In genomic region chr19:37531200-37531845, GRCm38 (mm10) we compare ENCODE assay signal across 9 mouse cellular contexts. TPM values are rescaled to one million over a fixed set of nuclear protein-coding genes. Genes with fewer than 3 reads are reported as not detected.
DNase-seq lines count a peak whose midpoint lies in the region; ATAC-seq and TF ChIP-seq lines count a peak whose summit lies in the region.
"Had no signal": no experiment of that assay in that cellular context is flagged by ENCODE, and none has a peak within 500 bp of the region (broad histone marks: within the 10 kb centered on the region; RNA-seq: fewer than 3 reads in every experiment).

No protein-coding gene starts in this region.

- H3K4me2 ChIP-seq in heart, postnatal 0 days (ENCODE audit: low read depth, low read length): no peak overlapping the region
- H3K4me2 ChIP-seq in heart, embryonic 12.5 days: no peak overlapping the region
- H3K4me2 ChIP-seq in kidney, embryonic 15.5 days: no peak overlapping the region
- H3K4me2 ChIP-seq: hindbrain, embryonic 15.5 days had no signal

- H3K9me3 ChIP-seq in heart, postnatal 0 days (replicated peaks; ENCODE audit: control insufficient read depth, low read length): no peaks in the 10 kb centered on the region
- H3K9me3 ChIP-seq in heart, embryonic 12.5 days (replicated peaks): 0 out of 2 replicates have a peak, but pooled peaks cover 2% of the 10 kb centered on the region
- H3K9me3 ChIP-seq in kidney, embryonic 15.5 days (replicated peaks): no peaks in the 10 kb centered on the region
- H3K9me3 ChIP-seq: hindbrain, embryonic 15.5 days had no signal

- TF ChIP-seq CTCF in heart, postnatal 0 days (IDR thresholded peaks at IDR 0.05; ENCODE audit: low read depth): peak; percentile 33; the same call in 1 of the 2 replicates
- peak; percentile 49; the same call in 1 of the 2 replicates for TF ChIP-seq CTCF in testis, adult 2 months (IDR thresholded peaks at IDR 0.05; ENCODE audit: control insufficient read depth, insufficient read depth, insufficient replicate concordance, low read depth, low read length)

- TF ChIP-seq POLR2A in testis, adult 2 months (IDR thresholded peaks at IDR 0.05; ENCODE audit: control insufficient read depth, low read depth, low read length): no peak

- no peak overlapping the region for H3K9ac ChIP-seq in heart, postnatal 0 days (replicated peaks; ENCODE audit: low read depth, low read length)
- H3K9ac ChIP-seq in heart, embryonic 12.5 days: no peak overlapping the region
- no peak overlapping the region for H3K9ac ChIP-seq in kidney, embryonic 15.5 days
- H3K9ac ChIP-seq: hindbrain, embryonic 15.5 days had no signal

- ATAC-seq in heart, postnatal 0 days (ENCODE audit: insufficient read depth, low read depth): no peak
- no peak for ATAC-seq in heart, embryonic 12.5 days (ENCODE audit: insufficient number of reproducible peaks, low FRiP score)
- ATAC-seq in kidney, embryonic 15.5 days (replicated peaks; ENCODE audit: low FRiP score): no peak

- H3K27ac ChIP-seq in heart, postnatal 0 days (ENCODE audit: low read depth): no peak overlapping the region
- no peak overlapping the region for H3K27ac ChIP-seq in heart, embryonic 12.5 days (ENCODE audit: poor library complexity, severe bottlenecking)
- H3K27ac ChIP-seq in testis, adult 2 months (ENCODE audit: control insufficient read depth, insufficient read depth, low read depth, low read length): no peak overlapping the region
- no peak overlapping the region for H3K27ac ChIP-seq in kidney, embryonic 15.5 days
- H3K27ac ChIP-seq: hindbrain, embryonic 15.5 days had no signal

- H3K27me3 ChIP-seq in heart, postnatal 0 days (ENCODE audit: control insufficient read depth, insufficient read depth, low read length): no peaks in the 10 kb centered on the region
- H3K27me3 ChIP-seq in heart, embryonic 12.5 days (replicated peaks): peaks cover 10% of the 10 kb centered on the region; the same call in 1 of the 2 replicates
- no peaks in the 10 kb centered on the region for H3K27me3 ChIP-seq in testis, adult 2 months (ENCODE audit: control insufficient read depth, insufficient read depth, low read length)
- H3K27me3 ChIP-seq in kidney, embryonic 15.5 days: 0 out of 2 replicates have a peak, but pooled peaks cover 2% of the 10 kb centered on the region

- no peaks in the 10 kb centered on the region for H3K4me1 ChIP-seq in heart, postnatal 0 days (ENCODE audit: control insufficient read depth, insufficient read depth)
- H3K4me1 ChIP-seq in heart, embryonic 12.5 days (replicated peaks): 0 out of 2 replicates have a peak, but pooled peaks cover 3% of the 10 kb centered on the region
- H3K4me1 ChIP-seq in testis, adult 2 months (ENCODE audit: control insufficient read depth, insufficient read depth, low read length): no peaks in the 10 kb centered on the region
- H3K4me1 ChIP-seq in kidney, embryonic 15.5 days: no peaks in the 10 kb centered on the region
- H3K4me1 ChIP-seq: hindbrain, embryonic 15.5 days had no signal

- H3K36me3 ChIP-seq in heart, postnatal 0 days (replicated peaks; ENCODE audit: control insufficient read depth, insufficient read depth, low read length): no peaks in the 10 kb centered on the region
- H3K36me3 ChIP-seq in heart, embryonic 12.5 days: no peaks in the 10 kb centered on the region
- H3K36me3 ChIP-seq in testis, adult 2 months (ENCODE audit: control insufficient read depth, insufficient read depth, low read length): no peaks in the 10 kb centered on the region
- no peaks in the 10 kb centered on the region for H3K36me3 ChIP-seq in kidney, embryonic 15.5 days
- H3K36me3 ChIP-seq: hindbrain, embryonic 15.5 days had no signal

- no peak overlapping the region for H3K4me3 ChIP-seq in heart, postnatal 0 days (ENCODE audit: low read depth, low read length)
- H3K4me3 ChIP-seq in heart, embryonic 12.5 days: no peak overlapping the region
- H3K4me3 ChIP-seq in testis, adult 2 months (ENCODE audit: control insufficient read depth, low read depth, low read length): no peak overlapping the region
- H3K4me3 ChIP-seq in kidney, embryonic 15.5 days (replicated peaks): no peak overlapping the region
- H3K4me3 ChIP-seq: hindbrain, embryonic 15.5 days had no signal

- WGBS in heart, postnatal 0 days: 58% methylated on average over 7 of the region's 7 CpGs
- 59% methylated on average over 7 of the region's 7 CpGs for WGBS in heart, embryonic 12.5 days
- 63% methylated on average over 7 of the region's 7 CpGs for WGBS in kidney, embryonic 15.5 days

- no peak for DNase-seq in heart, postnatal 0 days (ENCODE audit: low spot score)
- DNase-seq in testis, postnatal 14 days (ENCODE audit: low spot score): no peak
- DNase-seq in layer of hippocampus, adult 18-20 months (ENCODE audit: low spot score in 2 of 2): peak; percentile 25 to 73
- peak; percentile 60 for DNase-seq in testis, postnatal 10 days (ENCODE audit: low spot score)
- no peak for DNase-seq in Muller cell, postnatal 12 days (ENCODE audit: inconsistent ontology term)

- TF ChIP-seq EP300 in heart, postnatal 0 days (IDR thresholded peaks at IDR 0.05; ENCODE audit: low read depth): no peak

RNA-seq across cellular contexts. Expression of gene Exoc6, which starts 18.9 kb away (rescaled TPM):
- total RNA-seq in heart, postnatal 0 days (2014; rRNA removed; ENCODE audit: low replicate concordance): 19.9 and 24.2 TPM in 2 replicates
- 18.2 and 20.8 TPM in 2 replicates for polyA plus RNA-seq in heart, postnatal 0 days (2015; fragmentation: Nextera tagmentation; extraction: Ambion mirVana)
- 21.7 and 21.8 TPM in 2 replicates for polyA plus RNA-seq in heart, embryonic 12.5 days (2016; fragmentation: Nextera tagmentation; extraction: Ambion mirVana)
- 2.4 and 3.3 TPM in 2 replicates for polyA plus RNA-seq in testis, adult 2 months (2012; rRNA removed)
- 10 to 100 TPM; 50.2 to 51.3 TPM for total RNA-seq in layer of hippocampus, adult 18-20 months (2021)
- 23.2 and 23.4 TPM in 2 replicates for polyA plus RNA-seq in kidney, embryonic 15.5 days (2015; fragmentation: Nextera tagmentation; extraction: Ambion mirVana)

Comparison
In these comparisons a context has a peak if more than half of its experiments do, and no peak if none do; other contexts are left out.
1. DNase-seq: peak in layer of hippocampus, adult 18-20 months (2 of 2) and testis, postnatal 10 days (single experiment); none in heart, postnatal 0 days (single experiment), testis, postnatal 14 days (single experiment) and Muller cell, postnatal 12 days (single experiment).